ENCODE assay signal across 16 mouse cellular contexts in genomic region chr5:118276711-118277110, GRCm38 (mm10). TPM values are rescaled to one million over a fixed set of nuclear protein-coding genes. Genes with fewer than 3 reads are reported as not detected.
DNase-seq lines count a peak whose midpoint lies in the region; ATAC-seq lines count a peak whose summit lies in the region.
"Had no signal": no experiment of that assay in that cellular context is flagged by ENCODE, and none has a peak within 500 bp of the region (broad histone marks: within the 10 kb centered on the region; RNA-seq: fewer than 3 reads in every experiment).

No protein-coding gene starts in this region.

- H3K27me3 ChIP-seq in forebrain, embryonic 10.5 days (ENCODE audit: poor library complexity, severe bottlenecking) = peaks cover 45% of the 10 kb centered on the region
- no peaks in the 10 kb centered on the region for H3K27me3 ChIP-seq in forebrain, embryonic 16.5 days (replicated peaks; ENCODE audit: control insufficient read depth, insufficient read depth, low read length)
- no peaks in the 10 kb centered on the region for H3K27me3 ChIP-seq in midbrain, embryonic 14.5 days (ENCODE audit: control insufficient read depth, insufficient read depth, low read length)
- H3K27me3 ChIP-seq in midbrain, embryonic 16.5 days (ENCODE audit: control insufficient read depth, insufficient read depth, low read depth, low read length) = no peaks in the 10 kb centered on the region
- H3K27me3 ChIP-seq in hindbrain, embryonic 12.5 days = peaks cover 19% of the 10 kb centered on the region
- H3K27me3 ChIP-seq in neural tube, embryonic 13.5 days = peaks cover 13% of the 10 kb centered on the region

- no peak overlapping the region for H3K4me3 ChIP-seq in forebrain, embryonic 10.5 days
- H3K4me3 ChIP-seq in forebrain, embryonic 16.5 days (replicated peaks; ENCODE audit: low read length) = no peak overlapping the region
- no peak overlapping the region for H3K4me3 ChIP-seq in midbrain, embryonic 14.5 days (replicated peaks; ENCODE audit: low read depth, low read length)
- no peak overlapping the region for H3K4me3 ChIP-seq in midbrain, embryonic 16.5 days (ENCODE audit: low read depth, low read length)
- H3K4me3 ChIP-seq in hindbrain, embryonic 12.5 days = no peak overlapping the region
- H3K4me3 ChIP-seq in neural tube, embryonic 13.5 days = no peak overlapping the region

- ATAC-seq in forebrain, embryonic 16.5 days = no peak
- no peak for ATAC-seq in midbrain, embryonic 14.5 days (ENCODE audit: low FRiP score, low TSS enrichment)
- no peak for ATAC-seq in midbrain, embryonic 16.5 days
- peak; percentile 37; the same call in 1 of the 2 replicates for ATAC-seq in hindbrain, embryonic 12.5 days (ENCODE audit: low FRiP score)
- no peak for ATAC-seq in neural tube, embryonic 13.5 days (ENCODE audit: low read depth)
- ATAC-seq: intestine, embryonic 16.5 days; Patski had no signal

- H3K9ac ChIP-seq in forebrain, embryonic 16.5 days (replicated peaks; ENCODE audit: low read depth, low read length) = no peak overlapping the region
- no peak overlapping the region for H3K9ac ChIP-seq in midbrain, embryonic 14.5 days (replicated peaks; ENCODE audit: low read length)
- no peak overlapping the region for H3K9ac ChIP-seq in midbrain, embryonic 16.5 days (ENCODE audit: low read depth, low read length)
- no peak overlapping the region for H3K9ac ChIP-seq in hindbrain, embryonic 12.5 days
- no peak overlapping the region for H3K9ac ChIP-seq in neural tube, embryonic 13.5 days

- 42% methylated on average over 8 of the region's 8 CpGs for WGBS in forebrain, embryonic 10.5 days
- WGBS in forebrain, embryonic 16.5 days = 12% methylated on average over 8 of the region's 8 CpGs
- WGBS in midbrain, embryonic 14.5 days = 13% methylated on average over 8 of the region's 8 CpGs
- WGBS in midbrain, embryonic 16.5 days = 11% methylated on average over 8 of the region's 8 CpGs
- 19% methylated on average over 8 of the region's 8 CpGs for WGBS in hindbrain, embryonic 12.5 days
- WGBS in neural tube, embryonic 13.5 days = 12% methylated on average over 8 of the region's 8 CpGs

- H3K4me1 ChIP-seq in forebrain, embryonic 10.5 days = peaks cover 37% of the 10 kb centered on the region
- H3K4me1 ChIP-seq in forebrain, embryonic 16.5 days (replicated peaks; ENCODE audit: control insufficient read depth, insufficient read depth, low read length) = peaks cover 43% of the 10 kb centered on the region
- H3K4me1 ChIP-seq in midbrain, embryonic 14.5 days (ENCODE audit: control insufficient read depth, insufficient read depth, low read length) = peaks cover 44% of the 10 kb centered on the region
- peaks cover 44% of the 10 kb centered on the region for H3K4me1 ChIP-seq in midbrain, embryonic 16.5 days (ENCODE audit: control insufficient read depth, insufficient read depth, low read length)
- H3K4me1 ChIP-seq in hindbrain, embryonic 12.5 days = peaks cover 43% of the 10 kb centered on the region
- peaks cover 54% of the 10 kb centered on the region for H3K4me1 ChIP-seq in neural tube, embryonic 13.5 days (replicated peaks)

- H3K4me2 ChIP-seq in forebrain, embryonic 16.5 days (ENCODE audit: low read length) = no peak overlapping the region
- peak overlapping the region; percentile 2; the same call in 1 of the 2 replicates for H3K4me2 ChIP-seq in midbrain, embryonic 14.5 days (ENCODE audit: low read length)
- H3K4me2 ChIP-seq in midbrain, embryonic 16.5 days (ENCODE audit: low read length) = no peak overlapping the region
- H3K4me2 ChIP-seq in hindbrain, embryonic 12.5 days (replicated peaks) = no peak overlapping the region
- no peak overlapping the region for H3K4me2 ChIP-seq in neural tube, embryonic 13.5 days
- H3K4me2 ChIP-seq: heart, embryonic 11.5 days had no signal

- no peaks in the 10 kb centered on the region for H3K36me3 ChIP-seq in forebrain, embryonic 10.5 days (replicated peaks)
- no peaks in the 10 kb centered on the region for H3K36me3 ChIP-seq in forebrain, embryonic 16.5 days (ENCODE audit: control insufficient read depth, insufficient read depth)
- H3K36me3 ChIP-seq in midbrain, embryonic 14.5 days (ENCODE audit: control insufficient read depth, insufficient read depth, low read length) = no peaks in the 10 kb centered on the region
- H3K36me3 ChIP-seq in midbrain, embryonic 16.5 days (ENCODE audit: control insufficient read depth, insufficient read depth, low read length) = no peaks in the 10 kb centered on the region
- no peaks in the 10 kb centered on the region for H3K36me3 ChIP-seq in hindbrain, embryonic 12.5 days
- no peaks in the 10 kb centered on the region for H3K36me3 ChIP-seq in neural tube, embryonic 13.5 days

- H3K9me3 ChIP-seq in forebrain, embryonic 10.5 days = no peaks in the 10 kb centered on the region
- no peaks in the 10 kb centered on the region for H3K9me3 ChIP-seq in forebrain, embryonic 16.5 days (ENCODE audit: control insufficient read depth, low read length)
- no peaks in the 10 kb centered on the region for H3K9me3 ChIP-seq in midbrain, embryonic 14.5 days (ENCODE audit: control insufficient read depth, low read length)
- H3K9me3 ChIP-seq in midbrain, embryonic 16.5 days (replicated peaks; ENCODE audit: control insufficient read depth, low read length, poor library complexity, severe bottlenecking) = no peaks in the 10 kb centered on the region
- no peaks in the 10 kb centered on the region for H3K9me3 ChIP-seq in hindbrain, embryonic 12.5 days (replicated peaks)
- H3K9me3 ChIP-seq in neural tube, embryonic 13.5 days = peaks cover 1% of the 10 kb centered on the region; the same call in 1 of the 2 replicates

- H3K27ac ChIP-seq in forebrain, embryonic 10.5 days = peak overlapping the region; percentile 4; the same call in 1 of the 2 replicates
- H3K27ac ChIP-seq in forebrain, embryonic 16.5 days (ENCODE audit: low read length) = no peak overlapping the region
- H3K27ac ChIP-seq in midbrain, embryonic 14.5 days (replicated peaks; ENCODE audit: low read depth, low read length) = peak overlapping the region; percentile 49; the same call in 1 of the 2 replicates
- H3K27ac ChIP-seq in midbrain, embryonic 16.5 days (ENCODE audit: low read length) = no peak overlapping the region
- H3K27ac ChIP-seq in hindbrain, embryonic 12.5 days = 0 out of 2 replicates have a peak overlapping the region, but pooled peaks have one; percentile 37
- 0 out of 2 replicates have a peak overlapping the region, but pooled peaks have one; percentile 3 for H3K27ac ChIP-seq in neural tube, embryonic 13.5 days (replicated peaks)
- H3K27ac ChIP-seq: stomach, postnatal 0 days had no signal

- DNase-seq in forebrain, embryonic 10.5 days (ENCODE audit: extremely low spot score, low spot score) = no peak
- peak; percentile 52 for DNase-seq in midbrain, embryonic 14.5 days
- no peak for DNase-seq in urinary bladder, postnatal 25 days (ENCODE audit: low spot score)
- DNase-seq in adrenal gland, adult 2 months = no peak
- DNase-seq: cerebellum, adult 18-20 months; heart, postnatal 36 days; lung, postnatal 36 days; thymus, postnatal 14 days had no signal

RNA-seq across cellular contexts. Expression of gene 2410131K14Rik, which starts 31.7 kb away (rescaled TPM):
- 11.1 and 12.1 TPM in 2 replicates for polyA plus RNA-seq in forebrain, embryonic 10.5 days (2016; fragmentation: Nextera tagmentation; extraction: Ambion mirVana)
- 17.8 and 18.6 TPM in 2 replicates for polyA plus RNA-seq in forebrain, embryonic 16.5 days (2015; fragmentation: Nextera tagmentation; extraction: Ambion mirVana)
- polyA plus RNA-seq in midbrain, embryonic 14.5 days (2014; fragmentation: Nextera tagmentation; extraction: Ambion mirVana) = 17.2 and 17.6 TPM in 2 replicates
- polyA plus RNA-seq in midbrain, embryonic 16.5 days (2015; fragmentation: Nextera tagmentation; extraction: Ambion mirVana) = 18.1 and 18.2 TPM in 2 replicates
- 12.9 and 13.4 TPM in 2 replicates for polyA plus RNA-seq in hindbrain, embryonic 12.5 days (2016; fragmentation: Nextera tagmentation; extraction: Ambion mirVana)
- 13.6 and 14.9 TPM in 2 replicates for polyA plus RNA-seq in neural tube, embryonic 13.5 days (2015; fragmentation: Nextera tagmentation; extraction: Ambion mirVana)
- total RNA-seq in adrenal gland, adult 2 months (2021) = 1 to 10 TPM; 5.3 to 8.1 TPM
- 5.3 and 6.2 TPM in 2 replicates for polyA plus RNA-seq in adrenal gland, adult 2 months (2012; rRNA removed)

RNA-seq across cellular contexts. Expression of gene Rnft2, which starts 31.8 kb away (rescaled TPM):
- polyA plus RNA-seq in forebrain, embryonic 10.5 days (2016; fragmentation: Nextera tagmentation; extraction: Ambion mirVana) = 4.3 and 4.9 TPM in 2 replicates
- polyA plus RNA-seq in forebrain, embryonic 16.5 days (2015; fragmentation: Nextera tagmentation; extraction: Ambion mirVana) = 9.4 and 11.1 TPM in 2 replicates
- 14.8 and 16.4 TPM in 2 replicates for polyA plus RNA-seq in midbrain, embryonic 14.5 days (2014; fragmentation: Nextera tagmentation; extraction: Ambion mirVana)
- polyA plus RNA-seq in midbrain, embryonic 16.5 days (2015; fragmentation: Nextera tagmentation; extraction: Ambion mirVana) = 11.5 and 11.9 TPM in 2 replicates
- polyA plus RNA-seq in hindbrain, embryonic 12.5 days (2016; fragmentation: Nextera tagmentation; extraction: Ambion mirVana) = 9.4 and 11.0 TPM in 2 replicates
- 9.7 and 14.1 TPM in 2 replicates for polyA plus RNA-seq in neural tube, embryonic 13.5 days (2015; fragmentation: Nextera tagmentation; extraction: Ambion mirVana)
- total RNA-seq in adrenal gland, adult 2 months (2021) = 1 to 10 TPM; 3.7 to 4.2 TPM
- polyA plus RNA-seq in adrenal gland, adult 2 months (2012; rRNA removed) = 9.2 TPM in 2 replicates

Comparison
In these comparisons a context has a peak if more than half of its experiments do, and no peak if none do; other contexts are left out.
1. H3K27ac ChIP-seq: peak in forebrain, embryonic 10.5 days (single experiment), midbrain, embryonic 14.5 days (single experiment), hindbrain, embryonic 12.5 days (single experiment) and neural tube, embryonic 13.5 days (single experiment); none in forebrain, embryonic 16.5 days (single experiment) and midbrain, embryonic 16.5 days (single experiment).